Mouse (Mus musculus): ENCODE measurements around the gene Slc8a3.
"Not testable (repeated sequence)": the region's sequence is repeated elsewhere in the genome, so short reads cannot be mapped to it uniquely, and the experiment has no call there.

The Slc8a3 gene

DNA sequence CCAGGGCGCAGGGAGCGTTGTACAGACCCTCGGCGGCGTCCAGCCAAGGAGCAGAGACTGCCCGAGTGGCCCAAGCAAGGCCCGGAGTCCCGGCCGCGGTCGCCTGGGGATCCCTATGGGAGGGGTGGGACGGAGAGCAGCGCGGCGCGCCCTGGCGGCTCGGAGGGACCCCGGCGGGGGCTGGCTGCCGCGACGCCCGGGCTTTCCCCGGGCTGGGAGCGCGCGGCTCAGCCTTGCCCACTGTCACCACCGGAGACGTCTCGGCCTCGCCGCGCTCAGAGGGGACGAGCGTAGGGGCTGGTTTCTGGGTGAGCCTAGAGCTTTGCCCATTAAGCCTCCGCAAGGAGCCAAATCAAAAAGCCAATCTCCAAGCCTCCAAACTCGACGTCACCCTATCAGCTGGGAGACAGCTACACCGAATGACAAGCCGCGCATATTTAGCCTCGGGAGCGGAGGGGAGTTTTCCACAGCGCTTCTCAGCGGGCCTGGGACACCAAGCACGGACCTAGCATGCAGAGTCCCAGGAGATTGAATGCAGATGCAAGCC is at the start of gene Slc8a3:
Slc8a3 (minus strand) TSS at position 306 of the 547 bp plus-strand sequence.
- H3K27me3 ChIP-seq (ENCODE audit: insufficient read depth, low read length) = peaks cover 79% of the 10 kb centered on the region
- TF ChIP-seq POU5F1 (IDR thresholded peaks at IDR 0.05; ENCODE audit: borderline replicate concordance, low read length) (no peak), NANOG (IDR thresholded peaks at IDR 0.05; ENCODE audit: borderline replicate concordance, low read length) (no peak), CTCF (conservative IDR thresholded peaks at IDR 0.05; ENCODE audit: low read length) (no peak)
- no peaks in the 10 kb centered on the region for H3K9me3 ChIP-seq (ENCODE audit: low read length)
- H3K4me1 ChIP-seq (replicated peaks; ENCODE audit: low read depth, low read length) = peaks cover 8% of the 10 kb centered on the region
- no peaks in the 10 kb centered on the region for H3K36me3 ChIP-seq (ENCODE audit: insufficient read depth, low read length)
- peak within 1 kb of the TSS; percentile 81 for H3K4me3 ChIP-seq (replicated peaks; ENCODE audit: low read length)

DNA sequence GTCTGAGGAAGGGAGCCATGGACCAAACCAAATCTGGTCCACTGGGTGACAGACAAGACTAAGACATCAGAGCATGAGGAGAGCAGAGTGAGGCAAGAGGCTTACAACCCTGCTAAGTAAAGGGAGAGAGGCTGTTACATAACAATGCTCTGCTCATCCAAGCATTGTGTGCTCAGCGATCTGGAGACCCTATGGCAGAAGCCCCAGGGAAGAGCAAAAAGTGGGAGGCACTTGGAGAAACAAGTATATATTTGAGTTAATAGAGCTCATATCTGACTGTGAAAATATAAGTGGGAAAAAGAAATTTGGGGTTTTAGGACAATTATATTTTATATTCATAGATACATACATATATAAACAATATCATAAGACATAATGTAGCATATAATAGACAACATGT is 46.4 kb upstream of the Slc8a3 start, which contains the start of gene Gm4787:
Gm4787 (minus strand) TSS at position 101 of the 400 bp plus-strand sequence.
- not testable (repeated sequence) for H3K27me3 ChIP-seq (ENCODE audit: insufficient read depth, low read length); H3K9me3 ChIP-seq (ENCODE audit: low read length); H3K4me3 ChIP-seq (replicated peaks; ENCODE audit: low read length); H3K4me1 ChIP-seq (replicated peaks; ENCODE audit: low read depth, low read length); H3K36me3 ChIP-seq (ENCODE audit: insufficient read depth, low read length)

DNA sequence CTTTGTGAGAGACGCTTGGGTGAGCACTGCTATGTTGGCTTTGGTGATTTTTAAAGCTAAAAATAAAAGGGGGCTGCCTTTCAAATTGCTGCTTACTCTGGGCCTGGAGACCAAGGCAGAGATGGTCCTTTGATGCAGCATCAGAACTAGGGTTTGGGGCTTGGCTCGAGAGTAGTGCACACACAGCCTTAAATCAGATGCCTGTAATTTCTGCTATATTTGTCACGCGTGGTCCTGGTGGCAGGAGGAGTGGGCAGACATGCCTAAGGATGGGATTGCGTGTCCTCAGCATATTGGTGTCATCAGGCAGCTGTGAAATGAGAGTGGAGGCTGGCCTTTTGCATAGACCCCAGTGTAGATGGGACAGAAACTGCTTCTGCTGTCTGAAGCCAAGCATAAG is 861 bp upstream of the Slc8a3 start:
- Histone ChIP-seq H3K4me1 (replicated peaks; ENCODE audit: low read depth, low read length) (peaks cover 8% of the 10 kb centered on the region), H3K4me3 (replicated peaks; ENCODE audit: low read length) (no peak overlapping the region), H3K27me3 (ENCODE audit: insufficient read depth, low read length) (peaks cover 74% of the 10 kb centered on the region), H3K36me3 (ENCODE audit: insufficient read depth, low read length) (no peaks in the 10 kb centered on the region), H3K9me3 (ENCODE audit: low read length) (no peaks in the 10 kb centered on the region)
- TF ChIP-seq CTCF (conservative IDR thresholded peaks at IDR 0.05; ENCODE audit: low read length) (no peak), POU5F1 (IDR thresholded peaks at IDR 0.05; ENCODE audit: borderline replicate concordance, low read length) (no peak), NANOG (IDR thresholded peaks at IDR 0.05; ENCODE audit: borderline replicate concordance, low read length) (no peak)

DNA sequence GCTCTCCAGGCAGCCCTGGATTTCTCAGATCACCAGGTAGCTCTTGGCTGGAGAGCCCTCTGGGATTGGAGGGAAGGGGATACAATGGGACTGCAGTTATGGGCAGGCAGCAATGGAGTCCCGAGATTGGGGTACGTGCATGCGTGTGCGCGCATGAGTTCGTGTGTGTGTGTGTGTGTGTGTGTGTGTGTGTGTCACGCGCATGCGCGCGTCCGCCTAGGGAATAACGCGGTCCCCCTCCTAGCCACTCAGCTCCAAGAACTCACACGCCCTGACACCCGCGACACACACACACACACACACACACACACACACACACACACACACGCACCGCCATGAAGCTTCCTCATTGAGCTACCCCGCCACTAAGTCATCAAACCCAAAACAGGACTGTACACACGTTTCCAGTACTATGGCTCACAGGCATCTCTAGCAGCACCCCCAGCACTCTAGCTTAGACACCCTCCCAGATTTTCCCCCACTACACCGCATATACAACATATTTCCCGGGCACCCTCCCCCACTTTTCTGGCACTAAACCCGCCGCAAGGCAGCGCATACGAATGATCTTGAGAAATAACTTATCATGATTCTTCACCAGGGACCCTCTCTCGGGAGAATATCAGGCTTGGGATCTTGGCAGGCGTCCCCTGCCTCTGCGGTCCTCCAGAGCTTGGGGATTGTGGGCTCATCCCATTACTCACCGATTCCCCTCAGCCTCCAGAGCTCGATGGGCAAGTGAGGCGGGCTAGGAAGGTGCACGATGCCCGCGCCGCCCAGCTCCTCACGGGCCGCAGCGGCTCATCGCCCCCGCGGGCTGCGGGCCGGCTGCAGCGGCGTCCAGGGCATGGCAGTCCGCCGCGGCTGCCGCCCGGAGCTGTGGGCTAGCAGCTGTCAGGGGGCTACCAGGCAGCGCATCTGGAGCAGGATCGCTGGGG is 774 bp downstream of the Slc8a3 start:
- H3K4me3 ChIP-seq (replicated peaks; ENCODE audit: low read length) = peak overlapping the region; percentile 81
- no peaks in the 10 kb centered on the region for H3K9me3 ChIP-seq (ENCODE audit: low read length)
- H3K4me1 ChIP-seq (replicated peaks; ENCODE audit: low read depth, low read length) = peaks cover 8% of the 10 kb centered on the region
- no peak for TF ChIP-seq POU5F1 (IDR thresholded peaks at IDR 0.05; ENCODE audit: borderline replicate concordance, low read length)
- TF ChIP-seq NANOG (IDR thresholded peaks at IDR 0.05; ENCODE audit: borderline replicate concordance, low read length) = no peak
- no peak for TF ChIP-seq CTCF (conservative IDR thresholded peaks at IDR 0.05; ENCODE audit: low read length)
- H3K27me3 ChIP-seq (ENCODE audit: insufficient read depth, low read length) = peaks cover 78% of the 10 kb centered on the region
- H3K36me3 ChIP-seq (ENCODE audit: insufficient read depth, low read length) = no peaks in the 10 kb centered on the region

DNA sequence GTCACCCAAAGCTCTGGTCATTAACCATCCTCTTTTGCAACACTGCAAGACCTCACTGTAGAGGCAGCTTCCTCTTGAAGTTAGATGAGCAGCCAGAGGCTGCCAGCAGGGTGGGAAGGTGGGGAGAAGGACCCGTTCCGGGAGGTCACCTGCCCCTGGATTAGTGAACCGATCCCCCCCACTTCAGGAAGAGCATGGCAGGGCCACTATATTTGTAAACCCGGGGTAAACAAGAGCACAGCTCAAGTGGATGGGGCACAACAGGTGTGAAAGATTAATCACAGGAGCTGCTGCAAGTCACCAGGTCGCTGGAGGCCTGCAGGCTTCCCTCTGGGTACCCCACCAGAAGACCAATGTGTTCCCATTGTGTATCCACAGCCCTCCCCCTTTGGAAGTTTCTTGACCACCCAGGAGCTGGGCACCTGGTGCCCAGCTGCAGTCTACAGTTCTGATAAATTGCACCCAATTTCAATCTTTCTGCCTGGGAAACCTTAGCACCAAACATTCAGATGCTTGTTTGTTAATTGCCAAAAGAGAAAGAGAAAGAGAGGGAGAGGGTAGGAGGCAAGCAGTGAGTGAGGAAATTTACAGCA is 1.8 kb downstream of the Slc8a3 start:
- Histone ChIP-seq H3K36me3 (ENCODE audit: insufficient read depth, low read length) (no peaks in the 10 kb centered on the region), H3K27me3 (ENCODE audit: insufficient read depth, low read length) (peaks cover 78% of the 10 kb centered on the region), H3K9me3 (ENCODE audit: low read length) (no peaks in the 10 kb centered on the region), H3K4me1 (replicated peaks; ENCODE audit: low read depth, low read length) (peaks cover 8% of the 10 kb centered on the region), H3K4me3 (replicated peaks; ENCODE audit: low read length) (no peak overlapping the region)
- no peak for TF ChIP-seq CTCF (conservative IDR thresholded peaks at IDR 0.05; ENCODE audit: low read length)
- TF ChIP-seq NANOG (IDR thresholded peaks at IDR 0.05; ENCODE audit: borderline replicate concordance, low read length) = no peak
- TF ChIP-seq POU5F1 (IDR thresholded peaks at IDR 0.05; ENCODE audit: borderline replicate concordance, low read length) = no peak

DNA sequence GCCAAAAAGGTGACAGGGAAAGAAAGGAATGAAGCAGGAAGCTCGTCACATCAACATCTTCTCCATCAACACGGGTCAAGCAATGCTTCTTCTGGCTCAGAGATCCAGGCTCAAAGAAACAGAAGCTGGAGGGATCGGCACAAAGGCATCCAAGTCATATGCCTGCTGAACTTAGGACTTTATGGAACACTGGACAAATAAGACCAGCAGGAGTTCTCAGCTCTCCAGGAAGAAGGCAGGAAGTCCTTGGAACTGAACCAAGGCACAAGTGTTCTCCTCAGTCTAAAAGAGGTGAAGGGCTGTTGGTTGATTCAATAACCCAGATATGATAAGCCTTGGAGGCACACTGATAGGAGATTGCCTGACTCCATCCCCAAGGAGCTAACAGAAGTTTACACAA is 8.0 kb downstream of the Slc8a3 start:
- TF ChIP-seq CTCF (conservative IDR thresholded peaks at IDR 0.05; ENCODE audit: low read length) = no peak
- TF ChIP-seq NANOG (IDR thresholded peaks at IDR 0.05; ENCODE audit: borderline replicate concordance, low read length) = no peak
- no peak for TF ChIP-seq POU5F1 (IDR thresholded peaks at IDR 0.05; ENCODE audit: borderline replicate concordance, low read length)
- H3K4me1 ChIP-seq (replicated peaks; ENCODE audit: low read depth, low read length) = no peaks in the 10 kb centered on the region
- H3K4me3 ChIP-seq (replicated peaks; ENCODE audit: low read length) = no peak overlapping the region
- H3K27me3 ChIP-seq (ENCODE audit: insufficient read depth, low read length) = peaks cover 29% of the 10 kb centered on the region
- H3K9me3 ChIP-seq (ENCODE audit: low read length) = no peaks in the 10 kb centered on the region
- H3K36me3 ChIP-seq (ENCODE audit: insufficient read depth, low read length) = no peaks in the 10 kb centered on the region

DNA sequence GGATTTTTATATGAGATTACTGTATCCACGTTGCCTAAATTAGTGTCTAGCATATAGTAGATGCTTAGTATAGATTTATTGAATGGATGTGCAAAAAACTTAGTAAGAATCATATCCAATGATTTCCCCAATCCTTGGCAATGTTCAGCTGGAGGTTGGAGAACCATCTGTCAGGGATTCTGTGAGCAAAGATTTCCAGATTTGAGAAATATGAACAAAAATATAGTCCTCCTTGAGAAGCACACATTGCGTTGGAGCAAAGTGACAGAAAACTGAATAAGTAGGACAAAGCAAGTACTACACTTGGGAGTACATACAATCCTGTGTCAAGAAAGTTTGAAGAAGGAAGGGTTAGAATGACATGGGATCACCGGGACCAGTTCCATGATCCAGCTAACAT is 8.9 kb downstream of the Slc8a3 start:
- Histone ChIP-seq H3K4me1 (replicated peaks; ENCODE audit: low read depth, low read length) (no peaks in the 10 kb centered on the region), H3K27me3 (ENCODE audit: insufficient read depth, low read length) (peaks cover 20% of the 10 kb centered on the region), H3K9me3 (ENCODE audit: low read length) (no peaks in the 10 kb centered on the region), H3K4me3 (replicated peaks; ENCODE audit: low read length) (no peak overlapping the region), H3K36me3 (ENCODE audit: insufficient read depth, low read length) (no peaks in the 10 kb centered on the region)
- TF ChIP-seq NANOG (IDR thresholded peaks at IDR 0.05; ENCODE audit: borderline replicate concordance, low read length) (no peak), CTCF (conservative IDR thresholded peaks at IDR 0.05; ENCODE audit: low read length) (no peak)

DNA sequence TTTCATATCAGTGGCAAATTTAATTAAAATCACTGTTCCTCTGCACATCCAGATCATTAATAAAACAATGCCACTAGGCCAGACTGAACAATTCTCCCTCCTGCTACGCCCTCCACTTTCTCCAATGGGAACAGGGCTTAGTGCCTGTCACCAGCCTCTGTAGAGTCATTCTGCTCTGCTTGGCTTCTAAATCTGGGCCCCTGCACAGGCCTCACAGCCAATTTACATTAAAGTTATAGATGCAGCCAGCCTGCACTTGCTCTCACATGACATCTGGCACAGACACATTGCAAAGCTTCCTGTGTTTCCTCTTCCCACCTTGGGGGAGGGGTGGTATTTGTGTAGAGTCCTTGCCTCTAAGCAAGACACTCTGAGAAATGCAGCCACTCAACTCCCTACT is 12.0 kb downstream of the Slc8a3 start:
- no peak overlapping the region for H3K4me3 ChIP-seq (replicated peaks; ENCODE audit: low read length)
- H3K4me1 ChIP-seq (replicated peaks; ENCODE audit: low read depth, low read length) = no peaks in the 10 kb centered on the region
- H3K9me3 ChIP-seq (ENCODE audit: low read length) = no peaks in the 10 kb centered on the region
- no peaks in the 10 kb centered on the region for H3K36me3 ChIP-seq (ENCODE audit: insufficient read depth, low read length)
- 0 out of 2 replicates have a peak, but pooled peaks cover 9% of the 10 kb centered on the region for H3K27me3 ChIP-seq (ENCODE audit: insufficient read depth, low read length)
- TF ChIP-seq POU5F1 (IDR thresholded peaks at IDR 0.05; ENCODE audit: borderline replicate concordance, low read length) = no peak
- TF ChIP-seq NANOG (IDR thresholded peaks at IDR 0.05; ENCODE audit: borderline replicate concordance, low read length) = no peak
- no peak for TF ChIP-seq CTCF (conservative IDR thresholded peaks at IDR 0.05; ENCODE audit: low read length)

Data from E14TG2a.4 (cell line).